Mouse (Mus musculus) layer of hippocampus, adult 2 months (tissue): ENCODE measurements around the gene Alkbh7. TPM values are rescaled to one million over a fixed set of nuclear protein-coding genes. Genes with fewer than 3 reads are reported as not detected.
A peak's percentile ranks its signal among the peaks of the same experiment; 100 is the strongest.

Experiments
- DNase-seq, 2 experiments: peaks; one replicate each; pipeline ENCODE4 v3.0.0; 2022; ENCODE audit warnings: low spot score in 2 of 2
- H3K27ac ChIP-seq: fragments of 200-600 bp; 2 replicates; pipeline ENCODE4 v1.8.1; 2022
- H3K4me3 ChIP-seq: fragments of 200-600 bp; 2 replicates; pipeline ENCODE4 v1.8.1; 2022; ENCODE audit warnings: mild to moderate bottlenecking
- CTCF ChIP-seq: fragments of 200-600 bp; conservative IDR thresholded peaks from 2 replicates; pipeline ENCODE4 v1.8.1; 2022; ENCODE audit warnings: antibody characterized with exemption, mild to moderate bottlenecking, moderate library complexity
- long read RNA-seq, 2 experiments: library from polyadenylated mRNA; stranded (forward); transcript quantifications; one replicate each; pipeline ENCODE4 v2.0.0; 2021; ENCODE audit warnings: borderline mapping rate in 2 of 2
- total RNA-seq, 2 experiments: library from RNA; stranded (reverse); gene quantifications; 2 replicates each; pipeline ENCODE4 v1.2.3; 2021

Alkbh7 gene
- total RNA-seq = 10 to 100 TPM; 23.9 to 24.0 TPM
- long read RNA-seq, experiment 1, transcript Alkbh7-201 (4 exons, 917 nt) = major isoform, 17 of 21 reads
- long read RNA-seq, experiment 1, partial matches to known transcripts = 3 of 21 reads
- long read RNA-seq, experiment 1, other reads (novel, unspliced or antisense) = 0 of 21 reads
- long read RNA-seq, experiment 2, transcript Alkbh7-201 (4 exons, 917 nt) = major isoform, 15 of 17 reads
- long read RNA-seq, experiment 2, partial matches to known transcripts = 0 of 17 reads
- long read RNA-seq, experiment 2, other reads (novel, unspliced or antisense) = 2 of 17 reads

GRCm38 (mm10) chr17:56997029-56997667 is at the start of gene Alkbh7:
Gene Alkbh7, plus strand, starts transcription at chr17:56997339.
- TF ChIP-seq CTCF = peak; percentile 82
- Histone ChIP-seq H3K27ac (peak within 1 kb of the TSS; percentile 83), H3K4me3 (peak within 1 kb of the TSS; percentile 93)
- peak; percentile 90 to 93 for DNase-seq

GRCm38 (mm10) chr17:56950915-56951314 is 46.2 kb upstream of the Alkbh7 start:
- no peak overlapping the region for H3K27ac ChIP-seq
- TF ChIP-seq CTCF = peak; percentile 90
- H3K4me3 ChIP-seq = no peak overlapping the region
- peak in 1 of 2 experiments; percentile 49 for DNase-seq

- Histone ChIP-seq H3K4me3 (no peak overlapping the region), H3K27ac (no peak overlapping the region)
- TF ChIP-seq CTCF = no peak
- no peak for DNase-seq
Observed at GRCm38 (mm10) chr17:56952639-56953038, 44.5 kb upstream of the Alkbh7 start.

- H3K4me3 ChIP-seq = no peak overlapping the region
- TF ChIP-seq CTCF = no peak
Observed at GRCm38 (mm10) chr17:56954871-56955270, 42.3 kb upstream of the Alkbh7 start.

GRCm38 (mm10) chr17:56957763-56958429 is 39.2 kb upstream of the Alkbh7 start:
- peak; percentile 35 for TF ChIP-seq CTCF
- no peak for DNase-seq
- H3K27ac ChIP-seq = no peak overlapping the region
- H3K4me3 ChIP-seq = no peak overlapping the region

More at GRCm38 (mm10) chr17:56954871-56955270, 42.3 kb upstream of the Alkbh7 start:
- DNase-seq = no peak
- no peak overlapping the region for H3K27ac ChIP-seq

- Histone ChIP-seq H3K27ac (no peak overlapping the region), H3K4me3 (no peak overlapping the region)
- no peak for TF ChIP-seq CTCF
- DNase-seq = no peak
Observed at GRCm38 (mm10) chr17:56958667-56959066, 38.5 kb upstream of the Alkbh7 start.

GRCm38 (mm10) chr17:56961880-56962279 is 35.3 kb upstream of the Alkbh7 start:
- DNase-seq = no peak
- TF ChIP-seq CTCF = peak; percentile 44
- Histone ChIP-seq H3K4me3 (no peak overlapping the region), H3K27ac (no peak overlapping the region)

GRCm38 (mm10) chr17:56962642-56963405 is 34.3 kb upstream of the Alkbh7 start:
- no peak for TF ChIP-seq CTCF
- H3K27ac ChIP-seq = no peak overlapping the region
- H3K4me3 ChIP-seq = no peak overlapping the region
- no peak for DNase-seq

GRCm38 (mm10) chr17:56963646-56964045 is 33.5 kb upstream of the Alkbh7 start:
- Histone ChIP-seq H3K4me3 (no peak overlapping the region), H3K27ac (no peak overlapping the region)
- no peak for TF ChIP-seq CTCF
- DNase-seq = no peak

GRCm38 (mm10) chr17:56969321-56969720 is 27.8 kb upstream of the Alkbh7 start:
- no peak for DNase-seq
- no peak for TF ChIP-seq CTCF
- H3K27ac ChIP-seq = no peak overlapping the region

GRCm38 (mm10) chr17:56970081-56970480 is 27.1 kb upstream of the Alkbh7 start:
- H3K4me3 ChIP-seq = no peak overlapping the region
- no peak for TF ChIP-seq CTCF
- DNase-seq = no peak
- H3K27ac ChIP-seq = no peak overlapping the region

More at GRCm38 (mm10) chr17:56969321-56969720, 27.8 kb upstream of the Alkbh7 start:
- H3K4me3 ChIP-seq = no peak overlapping the region

GRCm38 (mm10) chr17:56973956-56974707 is 23.0 kb upstream of the Alkbh7 start:
- DNase-seq = no peak
- no peak for TF ChIP-seq CTCF
- Histone ChIP-seq H3K4me3 (no peak overlapping the region), H3K27ac (no peak overlapping the region)
